Mouse (Mus musculus) left cerebral cortex, adult 11 months (tissue): ENCODE results near the gene Ajap1.

Experiments used
- DNase-seq: peaks from one replicate; pipeline ENCODE4 v3.0.0; 2022; ENCODE audit warnings: low spot score

Gene Ajap1

DNA sequence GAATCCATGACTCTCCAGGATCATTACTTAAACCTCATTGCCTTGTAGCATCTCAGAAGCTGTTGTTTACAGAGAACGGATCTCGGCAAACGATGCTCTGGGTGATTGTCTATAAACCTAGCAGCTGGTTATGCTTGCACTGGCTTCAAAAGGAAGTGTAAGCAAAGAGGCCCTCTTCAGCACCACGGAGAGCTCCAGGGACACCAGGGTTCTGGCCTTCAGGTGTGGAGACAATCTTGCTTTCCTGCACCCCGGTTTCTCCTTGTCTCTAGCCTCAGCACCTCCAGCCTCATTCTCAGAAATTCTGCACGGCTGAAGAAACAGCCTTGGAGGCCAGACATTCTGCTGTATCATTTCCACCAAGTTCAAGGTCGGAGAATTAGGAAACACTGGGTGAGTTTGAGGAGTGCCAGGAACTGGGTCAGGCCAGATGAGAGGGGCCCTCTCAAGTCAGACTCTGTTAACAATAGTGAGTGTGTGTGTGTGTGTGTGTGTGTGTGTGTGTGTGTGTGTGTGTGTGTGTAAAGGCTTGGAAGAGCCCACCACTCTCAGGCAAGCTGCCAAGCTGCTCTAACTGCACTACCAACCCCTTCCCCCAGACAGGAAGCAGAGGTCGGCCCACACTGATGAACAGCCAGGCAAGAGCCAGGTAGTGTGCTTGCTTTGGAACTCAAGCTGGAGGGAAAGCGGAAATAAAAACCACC lies 124.9 kb downstream of the Ajap1 start:
- no peak for DNase-seq

- DNase-seq, result no peak
Observed at GRCm38 (mm10) chr4:153356236-153356635, 126.4 kb downstream of the Ajap1 start.

- no peak for DNase-seq
Observed at GRCm38 (mm10) chr4:153344999-153345398, 137.6 kb downstream of the Ajap1 start.

DNA sequence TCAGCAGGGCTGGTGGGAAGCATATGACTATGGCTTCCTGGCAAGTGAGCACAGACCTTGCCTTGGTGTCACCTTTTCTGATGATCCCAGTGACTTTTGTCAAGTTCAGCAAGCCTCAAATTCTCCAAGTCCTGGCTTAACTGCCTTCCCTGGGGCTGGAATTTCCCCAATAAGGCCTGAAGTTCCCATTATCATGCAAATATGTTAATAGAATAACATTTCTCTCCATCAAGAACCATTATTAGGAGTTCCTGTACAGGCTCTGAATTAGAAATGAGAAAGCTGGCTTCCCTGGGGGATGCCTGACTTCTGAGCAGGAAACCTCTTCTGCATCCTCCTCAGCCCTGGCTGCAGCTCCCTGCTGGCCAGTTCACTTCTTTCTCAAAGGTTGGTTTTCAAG lies 141.7 kb downstream of the Ajap1 start:
- DNase-seq, result no peak

GRCm38 (mm10) chr4:153335301-153335799 lies 147.3 kb downstream of the Ajap1 start:
- DNase-seq, result no peak

DNA sequence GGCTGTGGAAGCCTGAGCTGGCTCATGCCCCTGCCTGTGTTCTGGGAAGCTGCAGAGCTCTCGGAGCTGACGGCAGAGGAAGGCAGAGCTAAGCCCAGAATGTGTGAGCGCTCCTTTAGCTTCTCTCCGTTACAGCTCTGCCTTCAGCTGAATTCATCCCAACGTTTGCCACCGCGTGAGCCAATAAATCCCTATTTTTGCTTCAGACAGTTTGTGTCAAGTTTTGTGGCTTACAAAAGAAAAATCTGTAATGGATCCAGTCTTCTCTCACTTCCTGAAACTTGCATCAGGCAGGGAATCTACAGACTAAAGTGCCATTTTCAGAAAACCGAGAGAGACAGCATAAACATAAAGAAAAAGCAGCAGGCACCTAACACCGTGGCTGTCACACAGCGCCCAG lies 154.8 kb downstream of the Ajap1 start:
- peak; percentile 15 for DNase-seq
